9 mouse cellular contexts compared by ENCODE assay signal in genomic region chr11:119044551-119045337, GRCm38 (mm10). TPM values are rescaled to one million over a fixed set of nuclear protein-coding genes. Genes with fewer than 3 reads are reported as not detected.
A peak's percentile ranks its signal among the peaks of the same experiment; 100 is the strongest.
DNase-seq lines count a peak whose midpoint lies in the region; ATAC-seq and TF ChIP-seq lines count a peak whose summit lies in the region.
"Had no signal": no experiment of that assay in that cellular context is flagged by ENCODE, and none has a peak within 500 bp of the region (broad histone marks: within the 10 kb centered on the region; RNA-seq: fewer than 3 reads in every experiment).

No protein-coding gene starts in this region.

- H3K36me3 ChIP-seq in heart, embryonic 10.5 days: no peaks in the 10 kb centered on the region
- no peaks in the 10 kb centered on the region for H3K36me3 ChIP-seq in forebrain, embryonic 10.5 days (replicated peaks)
- no peaks in the 10 kb centered on the region for H3K36me3 ChIP-seq in liver, postnatal 0 days (replicated peaks; ENCODE audit: insufficient read depth, low read length)

- intact Hi-C loops in heart, postnatal 10 days (cut with DNase I): no loop called here

- peak overlapping the region; percentile 32 for H3K4me2 ChIP-seq in liver, postnatal 0 days (ENCODE audit: low read depth, low read length)

- H3K27me3 ChIP-seq in heart, embryonic 10.5 days (ENCODE audit: insufficient read depth, poor library complexity, severe bottlenecking): peaks cover 90% of the 10 kb centered on the region
- H3K27me3 ChIP-seq in forebrain, embryonic 10.5 days (ENCODE audit: poor library complexity, severe bottlenecking): peaks cover 92% of the 10 kb centered on the region
- H3K27me3 ChIP-seq in liver, postnatal 0 days (ENCODE audit: insufficient read depth, low read length): peaks cover 87% of the 10 kb centered on the region

- TF ChIP-seq CTCF in liver, postnatal 0 days (IDR thresholded peaks at IDR 0.05; ENCODE audit: low read depth): peak; percentile 43; the same call in 1 of the 2 replicates

- ATAC-seq in liver, postnatal 0 days: peak; percentile 25
- ATAC-seq in frontal cortex, adult (ENCODE audit: low TSS enrichment): no peak

- H3K27ac ChIP-seq in heart, embryonic 10.5 days: 0 out of 2 replicates have a peak overlapping the region, but pooled peaks have one; percentile 10
- H3K27ac ChIP-seq in forebrain, embryonic 10.5 days: peak overlapping the region; percentile 57; the same call in 1 of the 2 replicates
- peak overlapping the region; percentile 22; the same call in 1 of the 2 replicates for H3K27ac ChIP-seq in liver, postnatal 0 days (ENCODE audit: low read depth)

- DNase-seq in heart, embryonic 10.5 days (ENCODE audit: low spot score): peak; percentile 79
- DNase-seq in heart, postnatal 10 days: no peak
- DNase-seq in forebrain, embryonic 10.5 days (ENCODE audit: extremely low spot score, low spot score): peak; percentile 62
- DNase-seq in kidney, adult 11 months: peak; percentile 75
- DNase-seq in liver, postnatal 0 days: peak; percentile 61
- no peak for DNase-seq in layer of hippocampus, adult 18-20 months (ENCODE audit: low spot score in 2 of 2)
- no peak for DNase-seq in ovary, postnatal 10 days (ENCODE audit: low spot score)

- TF ChIP-seq EP300 in liver, postnatal 0 days (IDR thresholded peaks at IDR 0.05; ENCODE audit: low read depth): no peak

- peaks cover 73% of the 10 kb centered on the region for H3K4me1 ChIP-seq in heart, embryonic 10.5 days
- peaks cover 86% of the 10 kb centered on the region for H3K4me1 ChIP-seq in forebrain, embryonic 10.5 days
- H3K4me1 ChIP-seq in liver, postnatal 0 days (ENCODE audit: insufficient read depth): peaks cover 49% of the 10 kb centered on the region

- no peaks in the 10 kb centered on the region for H3K9me3 ChIP-seq in heart, embryonic 10.5 days
- H3K9me3 ChIP-seq in forebrain, embryonic 10.5 days: no peaks in the 10 kb centered on the region
- no peaks in the 10 kb centered on the region for H3K9me3 ChIP-seq in liver, postnatal 0 days (ENCODE audit: low read length)

- H3K9ac ChIP-seq in liver, postnatal 0 days (replicated peaks): no peak overlapping the region

- peak overlapping the region; percentile 45 for H3K4me3 ChIP-seq in heart, embryonic 10.5 days
- H3K4me3 ChIP-seq in forebrain, embryonic 10.5 days: peak overlapping the region; percentile 33
- no peak overlapping the region for H3K4me3 ChIP-seq in liver, postnatal 0 days (ENCODE audit: low read depth, low read length)

- 1% methylated on average over 41 of the region's 41 CpGs for WGBS in heart, embryonic 10.5 days
- under 1% methylated on average over 41 of the region's 41 CpGs for WGBS in forebrain, embryonic 10.5 days
- 2% methylated on average over 40 of the region's 41 CpGs for WGBS in liver, postnatal 0 days (ENCODE audit: insufficient replicate concordance)

RNA-seq across cellular contexts. Expression of gene Cbx8, which starts 4.0 kb away (rescaled TPM):
- polyA plus RNA-seq in heart, embryonic 10.5 days (2016; fragmentation: Nextera tagmentation; extraction: Ambion mirVana): 9.1 and 9.7 TPM in 2 replicates
- total RNA-seq in heart, postnatal 10 days (2021): 1 to 10 TPM; 5.6 to 7.5 TPM
- polyA plus RNA-seq in forebrain, embryonic 10.5 days (2016; fragmentation: Nextera tagmentation; extraction: Ambion mirVana): 9.5 and 11.3 TPM in 2 replicates
- polyA plus RNA-seq in liver, postnatal 0 days (2015; fragmentation: Nextera tagmentation; extraction: Ambion mirVana): 3.1 and 3.9 TPM in 2 replicates
- 10 to 100 TPM in 1 of 2 experiments, 1 to 10 TPM in 1; 8.7 to 10.9 TPM for total RNA-seq in layer of hippocampus, adult 18-20 months (2021)

RNA-seq across cellular contexts. Expression of gene Cbx2, which starts 22.0 kb away (rescaled TPM):
- 37.4 and 56.0 TPM in 2 replicates for polyA plus RNA-seq in heart, embryonic 10.5 days (2016; fragmentation: Nextera tagmentation; extraction: Ambion mirVana)
- total RNA-seq in heart, postnatal 10 days (2021): 1 to 10 TPM; 5.2 to 6.8 TPM
- 115 and 127 TPM in 2 replicates for polyA plus RNA-seq in forebrain, embryonic 10.5 days (2016; fragmentation: Nextera tagmentation; extraction: Ambion mirVana)
- 1.9 and 2.0 TPM in 2 replicates for polyA plus RNA-seq in liver, postnatal 0 days (2015; fragmentation: Nextera tagmentation; extraction: Ambion mirVana)
- total RNA-seq in layer of hippocampus, adult 18-20 months (2021): 1 to 10 TPM; 2.5 to 2.9 TPM

RNA-seq across cellular contexts. Expression of gene Cbx4, which starts 41.3 kb away (rescaled TPM):
- polyA plus RNA-seq in heart, embryonic 10.5 days (2016; fragmentation: Nextera tagmentation; extraction: Ambion mirVana): 8.9 and 9.0 TPM in 2 replicates
- total RNA-seq in heart, postnatal 10 days (2021): 10 to 100 TPM; 22.1 to 22.6 TPM
- 3.3 and 4.6 TPM in 2 replicates for polyA plus RNA-seq in forebrain, embryonic 10.5 days (2016; fragmentation: Nextera tagmentation; extraction: Ambion mirVana)
- polyA plus RNA-seq in liver, postnatal 0 days (2015; fragmentation: Nextera tagmentation; extraction: Ambion mirVana): 2.8 and 4.7 TPM in 2 replicates
- total RNA-seq in layer of hippocampus, adult 18-20 months (2021): 10 to 100 TPM; 44.7 to 49.1 TPM

RNA-seq across cellular contexts. Expression of gene Enpp7, which starts 56.8 kb away (rescaled TPM):
- not detected in 2 replicates for polyA plus RNA-seq in heart, embryonic 10.5 days (2016; fragmentation: Nextera tagmentation; extraction: Ambion mirVana)
- not detected for total RNA-seq in heart, postnatal 10 days (2021)
- polyA plus RNA-seq in forebrain, embryonic 10.5 days (2016; fragmentation: Nextera tagmentation; extraction: Ambion mirVana): not detected in 2 replicates
- polyA plus RNA-seq in liver, postnatal 0 days (2015; fragmentation: Nextera tagmentation; extraction: Ambion mirVana): not detected in 2 replicates
- total RNA-seq in layer of hippocampus, adult 18-20 months (2021): not detected
- total RNA-seq: MEL had no signal

Comparison
In these comparisons a context has a peak if more than half of its experiments do, and no peak if none do; other contexts are left out.
1. DNase-seq: peak in heart, embryonic 10.5 days (single experiment), forebrain, embryonic 10.5 days (single experiment), kidney, adult 11 months (single experiment) and liver, postnatal 0 days (single experiment); none in heart, postnatal 10 days (0 of 2), layer of hippocampus, adult 18-20 months (0 of 2) and ovary, postnatal 10 days (single experiment).
2. RNA of gene Cbx2, which starts 22.0 kb away (polyA plus RNA-seq): 115 to 127 TPM in forebrain, embryonic 10.5 days and 37.4 to 56.0 TPM in heart, embryonic 10.5 days; 1.9 to 2.0 TPM in liver, postnatal 0 days; every median in the first group is over 10 times any median in the second.
3. Peak in every context shown above with its lines, with median percentiles within 50 percentile points of each other: H3K27ac ChIP-seq.